13 mouse cellular contexts compared by ENCODE assay signal in genomic region chr2:26549801-26550200, GRCm38 (mm10). TPM values are rescaled to one million over a fixed set of nuclear protein-coding genes. Genes with fewer than 3 reads are reported as not detected.
A peak's percentile ranks its signal among the peaks of the same experiment; 100 is the strongest.
DNase-seq lines count a peak whose midpoint lies in the region; ATAC-seq and TF ChIP-seq lines count a peak whose summit lies in the region.
"Had no signal": no experiment of that assay in that cellular context is flagged by ENCODE, and none has a peak within 500 bp of the region (broad histone marks: within the 10 kb centered on the region; RNA-seq: fewer than 3 reads in every experiment).

No protein-coding gene starts in this region.

- TF ChIP-seq CTCF in gastrocnemius, adult 2 months (IDR thresholded peaks at IDR 0.05): no peak

- no peak overlapping the region for H3K4me2 ChIP-seq in liver, embryonic 11.5 days
- H3K4me2 ChIP-seq: forebrain, embryonic 13.5 days had no signal

- no peak overlapping the region for H3K27ac ChIP-seq in gastrocnemius, adult 2 months
- H3K27ac ChIP-seq in liver, embryonic 11.5 days (ENCODE audit: low read depth, low read length): no peak overlapping the region
- H3K27ac ChIP-seq: forebrain, embryonic 13.5 days had no signal

- H3K9ac ChIP-seq in liver, embryonic 11.5 days (ENCODE audit: low read depth, low read length): no peak overlapping the region
- H3K9ac ChIP-seq: forebrain, embryonic 13.5 days had no signal

- H3K36me3 ChIP-seq in liver, embryonic 11.5 days (ENCODE audit: control insufficient read depth, insufficient read depth, low read length): no peaks in the 10 kb centered on the region

- intact Hi-C loops in gastrocnemius, adult 2 months (cut with DNase I): loop anchor here (5.0 kb wide), 1 partner anchor 58 kb away; no protein-coding TSS in a partner anchor
- intact Hi-C loops in gastrocnemius, postnatal 14 days (cut with DNase I; ENCODE audit: low total_unique reads): no loop called here

- H3K9me3 ChIP-seq in liver, embryonic 11.5 days (ENCODE audit: control insufficient read depth, low read length): no peaks in the 10 kb centered on the region
- H3K9me3 ChIP-seq: forebrain, embryonic 13.5 days had no signal

- WGBS in liver, embryonic 11.5 days: 54% methylated on average over 10 of the region's 10 CpGs

- H3K27me3 ChIP-seq in liver, embryonic 11.5 days (replicated peaks; ENCODE audit: control insufficient read depth, insufficient read depth, low read length): no peaks in the 10 kb centered on the region
- H3K27me3 ChIP-seq: forebrain, embryonic 13.5 days had no signal

- ATAC-seq in liver, embryonic 11.5 days (replicated peaks; ENCODE audit: low FRiP score): no peak
- ATAC-seq in megakaryocyte progenitor cell, adult 5-6 weeks (replicated peaks; ENCODE audit: poor library complexity): peak; percentile 67
- ATAC-seq in CD4-positive, CD25-positive, alpha-beta regulatory T cell, adult 4 months: no peak
- ATAC-seq: forebrain, embryonic 13.5 days had no signal

- H3K4me3 ChIP-seq in gastrocnemius, adult 2 months: no peak overlapping the region
- H3K4me3 ChIP-seq in liver, embryonic 11.5 days (ENCODE audit: low read depth, low read length): no peak overlapping the region
- H3K4me3 ChIP-seq: forebrain, embryonic 13.5 days had no signal

- DNase-seq in gastrocnemius, adult 2 months: peak; percentile 42
- DNase-seq in gastrocnemius, postnatal 14 days: no peak
- DNase-seq in liver: peak; percentile 52
- DNase-seq in liver, embryonic 11.5 days (ENCODE audit: low spot score): no peak
- peak; percentile 43 to 61 for DNase-seq in kidney, postnatal 4 days
- DNase-seq in retina, embryonic 14.5 days (ENCODE audit: low spot score): no peak
- DNase-seq: B cell, adult 2 months; cerebellum, adult 11 months; layer of hippocampus, postnatal 36 days had no signal

- peaks cover 12% of the 10 kb centered on the region for H3K4me1 ChIP-seq in liver, embryonic 11.5 days (replicated peaks; ENCODE audit: control insufficient read depth, insufficient read depth, low read length)

RNA-seq across cellular contexts. Expression of gene Egfl7, which starts 30.0 kb away (rescaled TPM):
- 10 to 100 TPM; 34.4 to 53.7 TPM for total RNA-seq in gastrocnemius, adult 2 months (2021)
- total RNA-seq in gastrocnemius, postnatal 14 days (2021): 100 to 1,000 TPM in 1 of 2 experiments, 10 to 100 TPM in 1; 64.1 to 106 TPM
- polyA plus RNA-seq in liver, embryonic 11.5 days (2014; fragmentation: Nextera tagmentation; extraction: Ambion mirVana): 161 and 181 TPM in 2 replicates
- total RNA-seq in megakaryocyte progenitor cell, adult 5-6 weeks (2015): 29.9 and 58.3 TPM in 2 replicates
- 24.6 and 24.9 TPM in 2 replicates for total RNA-seq in megakaryocyte progenitor cell, adult 5-6 weeks (2017)
- polyA plus RNA-seq in CD4-positive, CD25-positive, alpha-beta regulatory T cell, adult 4 months (2017; shearing (Covaris generic)): not detected

RNA-seq across cellular contexts. Expression of gene Notch1, which starts 33.3 kb away (rescaled TPM):
- 10 to 100 TPM in 1 of 2 experiments, 1 to 10 TPM in 1; 6.9 to 11.9 TPM for total RNA-seq in gastrocnemius, adult 2 months (2021)
- total RNA-seq in gastrocnemius, postnatal 14 days (2021): 10 to 100 TPM; 17.1 to 18.9 TPM
- polyA plus RNA-seq in liver, embryonic 11.5 days (2014; fragmentation: Nextera tagmentation; extraction: Ambion mirVana): 7.1 and 10.5 TPM in 2 replicates
- total RNA-seq in megakaryocyte progenitor cell, adult 5-6 weeks (2015): 15.5 and 19.0 TPM in 2 replicates
- 8.8 and 9.3 TPM in 2 replicates for total RNA-seq in megakaryocyte progenitor cell, adult 5-6 weeks (2017)
- polyA plus RNA-seq in CD4-positive, CD25-positive, alpha-beta regulatory T cell, adult 4 months (2017; shearing (Covaris generic)): 10 to 100 TPM; 21.9 to 33.0 TPM

RNA-seq across cellular contexts. Expression of gene Gm20532, which starts 36.6 kb away (rescaled TPM):
- not detected for total RNA-seq in gastrocnemius, adult 2 months (2021)
- total RNA-seq in gastrocnemius, postnatal 14 days (2021): not detected
- not detected in 2 replicates for polyA plus RNA-seq in liver, embryonic 11.5 days (2014; fragmentation: Nextera tagmentation; extraction: Ambion mirVana)
- total RNA-seq in megakaryocyte progenitor cell, adult 5-6 weeks (2015): not detected in 2 replicates
- not detected in 2 replicates for total RNA-seq in megakaryocyte progenitor cell, adult 5-6 weeks (2017)
- polyA plus RNA-seq in CD4-positive, CD25-positive, alpha-beta regulatory T cell, adult 4 months (2017; shearing (Covaris generic)): not detected
- total RNA-seq: layer of hippocampus, postnatal 36 days had no signal
- polyA plus RNA-seq: forebrain, embryonic 13.5 days; testis, adult 2 months had no signal

RNA-seq across cellular contexts. Expression of gene Agpat2, which starts 54.4 kb away (rescaled TPM):
- total RNA-seq in gastrocnemius, adult 2 months (2021): 1 to 10 TPM; 2.8 to 7.3 TPM
- total RNA-seq in gastrocnemius, postnatal 14 days (2021): 1 to 10 TPM; 4.9 to 6.3 TPM
- 36.1 and 40.1 TPM in 2 replicates for polyA plus RNA-seq in liver, embryonic 11.5 days (2014; fragmentation: Nextera tagmentation; extraction: Ambion mirVana)
- total RNA-seq in megakaryocyte progenitor cell, adult 5-6 weeks (2015): 47.8 and 50.3 TPM in 2 replicates
- total RNA-seq in megakaryocyte progenitor cell, adult 5-6 weeks (2017): 43.5 and 52.3 TPM in 2 replicates
- polyA plus RNA-seq in CD4-positive, CD25-positive, alpha-beta regulatory T cell, adult 4 months (2017; shearing (Covaris generic)): 1 to 10 TPM; 5.8 to 7.7 TPM

Comparison
In these comparisons a context has a peak if more than half of its experiments do, and no peak if none do; other contexts are left out.
1. DNase-seq: peak in gastrocnemius, adult 2 months (single experiment), liver (single experiment) and kidney, postnatal 4 days (2 of 2); none in gastrocnemius, postnatal 14 days (single experiment), liver, embryonic 11.5 days (single experiment) and retina, embryonic 14.5 days (single experiment).